Comparison of ENCODE assay signal across 24 mouse cellular contexts in genomic region chr17:51142095-51142494, GRCm38 (mm10). TPM values are rescaled to one million over a fixed set of nuclear protein-coding genes. Genes with fewer than 3 reads are reported as not detected.
DNase-seq lines count a peak whose midpoint lies in the region; ATAC-seq and TF ChIP-seq lines count a peak whose summit lies in the region.
"Had no signal": no experiment of that assay in that cellular context is flagged by ENCODE, and none has a peak within 500 bp of the region (broad histone marks: within the 10 kb centered on the region; RNA-seq: fewer than 3 reads in every experiment).

No protein-coding gene starts in this region.

- H3K27ac ChIP-seq in hindbrain, embryonic 12.5 days = no peak overlapping the region
- H3K27ac ChIP-seq in hindbrain, embryonic 10.5 days = no peak overlapping the region
- H3K27ac ChIP-seq in midbrain, embryonic 13.5 days = peak overlapping the region; percentile 51; the same call in 1 of the 2 replicates
- no peak overlapping the region for H3K27ac ChIP-seq in midbrain, embryonic 10.5 days (replicated peaks)
- H3K27ac ChIP-seq in midbrain, embryonic 15.5 days = no peak overlapping the region
- no peak overlapping the region for H3K27ac ChIP-seq in midbrain, embryonic 16.5 days (ENCODE audit: low read length)
- H3K27ac ChIP-seq: embryonic facial prominence, embryonic 13.5 days; embryonic facial prominence, embryonic 15.5 days; forebrain, embryonic 10.5 days; forebrain, embryonic 12.5 days had no signal

- ATAC-seq in hindbrain, embryonic 12.5 days (ENCODE audit: low FRiP score) = peak; percentile 58; the same call in 1 of the 2 replicates
- peak; percentile 85 for ATAC-seq in midbrain, embryonic 13.5 days
- peak; percentile 71; the same call in 1 of the 2 replicates for ATAC-seq in midbrain, embryonic 15.5 days (replicated peaks)
- no peak for ATAC-seq in midbrain, embryonic 16.5 days
- ATAC-seq: forebrain, embryonic 14.5 days had no signal

- TF ChIP-seq POLR2A in myocyte (IDR thresholded peaks at IDR 0.05; ENCODE audit: insufficient read length, low read depth) = no peak

- no peaks in the 10 kb centered on the region for H3K79me2 ChIP-seq in myocyte (ENCODE audit: control insufficient read depth, insufficient read depth)

- H3K4me3 ChIP-seq in hindbrain, embryonic 12.5 days = no peak overlapping the region
- no peak overlapping the region for H3K4me3 ChIP-seq in hindbrain, embryonic 10.5 days
- H3K4me3 ChIP-seq in midbrain, embryonic 13.5 days (replicated peaks) = no peak overlapping the region
- H3K4me3 ChIP-seq in midbrain, embryonic 10.5 days = no peak overlapping the region
- no peak overlapping the region for H3K4me3 ChIP-seq in midbrain, embryonic 15.5 days
- H3K4me3 ChIP-seq in midbrain, embryonic 16.5 days (ENCODE audit: low read depth, low read length) = no peak overlapping the region
- H3K4me3 ChIP-seq in myocyte = no peak overlapping the region
- H3K4me3 ChIP-seq: embryonic facial prominence, embryonic 13.5 days; embryonic facial prominence, embryonic 15.5 days; erythroblast, embryonic 14.5 days; forebrain, embryonic 10.5 days; forebrain, embryonic 12.5 days had no signal

- no peaks in the 10 kb centered on the region for H3K36me3 ChIP-seq in hindbrain, embryonic 12.5 days
- no peaks in the 10 kb centered on the region for H3K36me3 ChIP-seq in hindbrain, embryonic 10.5 days
- H3K36me3 ChIP-seq in midbrain, embryonic 13.5 days = no peaks in the 10 kb centered on the region
- peaks cover 3% of the 10 kb centered on the region; the same call in 1 of the 2 replicates for H3K36me3 ChIP-seq in midbrain, embryonic 10.5 days
- H3K36me3 ChIP-seq in midbrain, embryonic 15.5 days (replicated peaks) = no peaks in the 10 kb centered on the region
- no peaks in the 10 kb centered on the region for H3K36me3 ChIP-seq in midbrain, embryonic 16.5 days (ENCODE audit: control insufficient read depth, insufficient read depth, low read length)
- no peaks in the 10 kb centered on the region for H3K36me3 ChIP-seq in myocyte (ENCODE audit: control insufficient read depth, insufficient read depth)
- H3K36me3 ChIP-seq: embryonic facial prominence, embryonic 13.5 days; embryonic facial prominence, embryonic 15.5 days; forebrain, embryonic 12.5 days had no signal

- H3K4me1 ChIP-seq in hindbrain, embryonic 12.5 days = no peaks in the 10 kb centered on the region
- no peaks in the 10 kb centered on the region for H3K4me1 ChIP-seq in hindbrain, embryonic 10.5 days (replicated peaks)
- no peaks in the 10 kb centered on the region for H3K4me1 ChIP-seq in midbrain, embryonic 13.5 days (replicated peaks)
- no peaks in the 10 kb centered on the region for H3K4me1 ChIP-seq in midbrain, embryonic 10.5 days
- no peaks in the 10 kb centered on the region for H3K4me1 ChIP-seq in midbrain, embryonic 15.5 days
- H3K4me1 ChIP-seq in midbrain, embryonic 16.5 days (ENCODE audit: control insufficient read depth, insufficient read depth, low read length) = no peaks in the 10 kb centered on the region; the same call in 1 of the 2 replicates
- H3K4me1 ChIP-seq: embryonic facial prominence, embryonic 13.5 days; embryonic facial prominence, embryonic 15.5 days; forebrain, embryonic 10.5 days; forebrain, embryonic 12.5 days had no signal

- no peak overlapping the region for H3ac ChIP-seq in myocyte (ENCODE audit: control insufficient read depth, insufficient read length)

- DNase-seq in hindbrain, embryonic 10.5 days (ENCODE audit: low spot score) = no peak
- DNase-seq in midbrain, embryonic 10.5 days (ENCODE audit: low spot score) = no peak
- DNase-seq: adrenal gland, adult 2 months; adrenal gland, postnatal 10 days; adrenal gland, postnatal 25 days; B cell, adult 2 months; cerebellum, adult 11 months; cerebellum, adult 18-20 months; cerebellum, adult 8-10 months; cerebellum, adult 9-11 months; cerebellum, postnatal 14 days; cerebellum, postnatal 36 days; embryo, embryonic 11 days had no signal

- H3K9me3 ChIP-seq in hindbrain, embryonic 12.5 days (replicated peaks) = no peaks in the 10 kb centered on the region
- no peaks in the 10 kb centered on the region for H3K9me3 ChIP-seq in hindbrain, embryonic 10.5 days
- no peaks in the 10 kb centered on the region for H3K9me3 ChIP-seq in midbrain, embryonic 13.5 days
- no peaks in the 10 kb centered on the region for H3K9me3 ChIP-seq in midbrain, embryonic 10.5 days (replicated peaks)
- H3K9me3 ChIP-seq in midbrain, embryonic 15.5 days = no peaks in the 10 kb centered on the region
- H3K9me3 ChIP-seq in midbrain, embryonic 16.5 days (replicated peaks; ENCODE audit: control insufficient read depth, low read length, poor library complexity, severe bottlenecking) = no peaks in the 10 kb centered on the region
- H3K9me3 ChIP-seq: embryonic facial prominence, embryonic 13.5 days; embryonic facial prominence, embryonic 15.5 days; forebrain, embryonic 10.5 days; forebrain, embryonic 12.5 days had no signal

- H3K27me3 ChIP-seq in hindbrain, embryonic 12.5 days = no peaks in the 10 kb centered on the region
- H3K27me3 ChIP-seq in hindbrain, embryonic 10.5 days (ENCODE audit: insufficient read depth, poor library complexity, severe bottlenecking) = no peaks in the 10 kb centered on the region
- no peaks in the 10 kb centered on the region for H3K27me3 ChIP-seq in midbrain, embryonic 13.5 days
- H3K27me3 ChIP-seq in midbrain, embryonic 10.5 days (ENCODE audit: low read depth, poor library complexity, severe bottlenecking) = no peaks in the 10 kb centered on the region
- no peaks in the 10 kb centered on the region for H3K27me3 ChIP-seq in midbrain, embryonic 15.5 days (replicated peaks)
- H3K27me3 ChIP-seq in midbrain, embryonic 16.5 days (ENCODE audit: control insufficient read depth, insufficient read depth, low read depth, low read length) = no peaks in the 10 kb centered on the region
- H3K27me3 ChIP-seq in myocyte (ENCODE audit: control insufficient read depth, insufficient read depth, insufficient read length) = no peaks in the 10 kb centered on the region
- H3K27me3 ChIP-seq: embryonic facial prominence, embryonic 13.5 days; embryonic facial prominence, embryonic 15.5 days; forebrain, embryonic 12.5 days had no signal

- no peak overlapping the region for H3K9ac ChIP-seq in hindbrain, embryonic 12.5 days
- H3K9ac ChIP-seq in midbrain, embryonic 13.5 days (replicated peaks) = no peak overlapping the region
- H3K9ac ChIP-seq in midbrain, embryonic 15.5 days = no peak overlapping the region
- no peak overlapping the region for H3K9ac ChIP-seq in midbrain, embryonic 16.5 days (ENCODE audit: low read depth, low read length)
- H3K9ac ChIP-seq: embryonic facial prominence, embryonic 13.5 days; embryonic facial prominence, embryonic 15.5 days; forebrain, embryonic 12.5 days had no signal

- WGBS in hindbrain, embryonic 12.5 days = 75% methylated on average over 4 of the region's 4 CpGs
- 84% methylated on average over 4 of the region's 4 CpGs for WGBS in hindbrain, embryonic 10.5 days
- WGBS in midbrain, embryonic 13.5 days = 47% methylated on average over 4 of the region's 4 CpGs
- 90% methylated on average over 4 of the region's 4 CpGs for WGBS in midbrain, embryonic 10.5 days
- WGBS in midbrain, embryonic 15.5 days = 46% methylated on average over 4 of the region's 4 CpGs
- WGBS in midbrain, embryonic 16.5 days = 45% methylated on average over 4 of the region's 4 CpGs

- H3K4me2 ChIP-seq in hindbrain, embryonic 12.5 days (replicated peaks) = no peak overlapping the region
- no peak overlapping the region for H3K4me2 ChIP-seq in midbrain, embryonic 13.5 days (replicated peaks)
- no peak overlapping the region for H3K4me2 ChIP-seq in midbrain, embryonic 15.5 days
- no peak overlapping the region for H3K4me2 ChIP-seq in midbrain, embryonic 16.5 days (ENCODE audit: low read length)
- H3K4me2 ChIP-seq in myocyte (ENCODE audit: low read depth) = peak overlapping the region; percentile 7
- H3K4me2 ChIP-seq: embryonic facial prominence, embryonic 13.5 days; embryonic facial prominence, embryonic 15.5 days; forebrain, embryonic 12.5 days had no signal

TF ChIP-seq in myocyte, 11 proteins besides CTCF, POLR2A, EP300 and RAD21:
- TF ChIP-seq REST (IDR thresholded peaks at IDR 0.05; ENCODE audit: insufficient read depth, insufficient read length) (no peak), CEBPB (IDR thresholded peaks at IDR 0.05; ENCODE audit: insufficient read depth, poor library complexity, severe bottlenecking) (no peak), MAX (IDR thresholded peaks at IDR 0.05; ENCODE audit: low read depth) (no peak), TCF12 (IDR thresholded peaks at IDR 0.05; ENCODE audit: insufficient read depth, poor library complexity, severe bottlenecking) (no peak), SRF (IDR thresholded peaks at IDR 0.05; ENCODE audit: control insufficient read depth, insufficient read length, low read depth) (no peak), MYOG (IDR thresholded peaks at IDR 0.05; ENCODE audit: control insufficient read depth in 1 of 3, insufficient read depth in 1 of 3, insufficient read length in 2 of 3, low read depth in 2 of 3) (no peak), USF1 (IDR thresholded peaks at IDR 0.05; ENCODE audit: low read depth) (no peak)

RNA-seq across cellular contexts. Expression of gene Tbc1d5, which starts 37.1 kb away (rescaled TPM):
- polyA plus RNA-seq in hindbrain, embryonic 12.5 days (2016; fragmentation: Nextera tagmentation; extraction: Ambion mirVana) = 10.5 and 11.7 TPM in 2 replicates
- 9.3 and 11.6 TPM in 2 replicates for polyA plus RNA-seq in hindbrain, embryonic 10.5 days (2016; fragmentation: Nextera tagmentation; extraction: Ambion mirVana)
- polyA plus RNA-seq in midbrain, embryonic 13.5 days (2015; fragmentation: Nextera tagmentation; extraction: Ambion mirVana) = 8.0 and 8.5 TPM in 2 replicates
- 10.8 and 12.3 TPM in 2 replicates for polyA plus RNA-seq in midbrain, embryonic 10.5 days (2016; fragmentation: Nextera tagmentation; extraction: Ambion mirVana)
- polyA plus RNA-seq in midbrain, embryonic 15.5 days (2015; fragmentation: Nextera tagmentation; extraction: Ambion mirVana) = 7.5 and 8.6 TPM in 2 replicates
- polyA plus RNA-seq in midbrain, embryonic 16.5 days (2015; fragmentation: Nextera tagmentation; extraction: Ambion mirVana) = 8.2 and 9.1 TPM in 2 replicates
- polyA plus RNA-seq in myocyte (2012; fragmentation: generic; extraction: Trizol) = 6.3 TPM
